Mouse (Mus musculus) kidney, embryonic 15.5 days (tissue): ENCODE results near the gene Ntn5. TPM values are rescaled to one million over a fixed set of nuclear protein-coding genes. Genes with fewer than 3 reads are reported as not detected.
A peak's percentile ranks its signal among the peaks of the same experiment; 100 is the strongest.
"Not testable (repeated sequence)": the region's sequence is repeated elsewhere in the genome, so short reads cannot be mapped to it uniquely, and the experiment has no call there.

Experiments used
- ATAC-seq: fragments of 200-750 bp; cut with Nextera tagmentation; replicated peaks from 2 replicates; pipeline ENCODE4 v1.8.0; 2017; ENCODE audit warnings: moderate TSS enrichment; ENCODE audit not compliant: low FRiP score
- H3K27ac ChIP-seq: fragments of 300-500 bp; sonication (generic); 2 replicates; pipeline ENCODE4 v1.5.1; 2015; ENCODE audit warnings: mild to moderate bottlenecking, inconsistent platforms
- H3K27me3 ChIP-seq: fragments of 300-500 bp; sonication (generic); 2 replicates; pipeline ENCODE4 v1.6.1; 2015; ENCODE audit warnings: inconsistent platforms
- H3K36me3 ChIP-seq: fragments of 300-500 bp; sonication (generic); 2 replicates; pipeline ENCODE4 v1.6.1; 2015; ENCODE audit warnings: inconsistent platforms
- H3K4me1 ChIP-seq: fragments of 300-500 bp; sonication (generic); 2 replicates; pipeline ENCODE4 v1.6.1; 2015; ENCODE audit warnings: inconsistent platforms
- H3K4me2 ChIP-seq: fragments of 300-500 bp; sonication (generic); 2 replicates; pipeline ENCODE4 v1.6.1; 2015; ENCODE audit warnings: moderate library complexity, mild to moderate bottlenecking, inconsistent platforms
- H3K4me3 ChIP-seq: fragments of 300-500 bp; sonication (generic); replicated peaks from 2 replicates; pipeline ENCODE4 v1.5.1; 2015; ENCODE audit warnings: mild to moderate bottlenecking, inconsistent platforms
- H3K9ac ChIP-seq: fragments of 300-500 bp; sonication (generic); 2 replicates; pipeline ENCODE4 v1.6.1; 2015; ENCODE audit warnings: mild to moderate bottlenecking, inconsistent platforms
- H3K9me3 ChIP-seq: fragments of 300-500 bp; sonication (generic); replicated peaks from 2 replicates; pipeline ENCODE4 v1.6.1; 2016; ENCODE audit warnings: inconsistent platforms
- WGBS: fragments of 180-500 bp; shearing (Covaris S2); methylation state at CpG from one replicate; pipeline ENCODE4 v1.1.7; 2015; ENCODE audit warnings: mixed read lengths; 5-methylcytosine and 5-hydroxymethylcytosine counted together
- polyA plus RNA-seq: library from polyadenylated mRNA; unstranded; fragments of >200 nt; fragmentation: Nextera tagmentation; extraction: Ambion mirVana; gene quantifications from 2 replicates; pipeline ENCODE4 v1.2.1, GENCODE M21; 2015

The Ntn5 gene
- polyA plus RNA-seq, 1 experiment from 2014 or later, result 0.21 TPM

DNA sequence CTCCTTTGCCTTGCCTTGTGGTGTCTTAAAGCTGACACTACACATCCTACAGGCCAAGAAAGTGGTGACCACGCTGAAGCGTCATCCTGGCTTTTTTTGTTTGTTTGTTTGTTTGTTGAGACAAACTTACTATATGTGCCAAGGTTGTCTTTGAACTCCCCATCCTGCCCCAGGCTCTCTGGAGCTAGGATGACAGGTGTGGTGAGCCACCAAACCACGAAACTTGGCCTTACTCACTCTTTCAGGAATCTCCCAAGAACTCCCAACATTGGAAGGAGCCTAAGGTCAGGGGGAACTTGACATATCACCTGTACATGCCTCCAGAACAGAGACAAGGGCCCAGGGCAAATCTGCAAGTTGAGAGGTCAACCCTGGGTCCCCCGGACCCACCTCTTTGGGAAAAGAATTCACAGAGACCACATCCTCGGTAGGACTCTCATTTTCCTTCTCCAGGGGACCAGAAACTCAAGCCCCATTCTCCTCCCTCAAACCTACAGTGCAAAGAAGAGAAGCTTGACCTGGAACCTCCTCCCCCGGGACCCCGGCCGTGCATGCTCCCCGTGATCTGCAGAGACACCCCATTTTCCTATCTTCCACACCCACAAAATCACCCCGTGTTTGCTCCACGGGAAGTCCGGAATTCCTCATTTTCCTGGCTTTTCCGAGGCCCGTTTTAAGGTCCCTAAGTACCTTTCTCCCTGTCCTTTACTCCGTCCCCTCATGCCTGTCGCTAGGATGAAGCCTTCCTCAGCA is 41.1 kb upstream of the Ntn5 start:
- Histone ChIP-seq H3K9ac (peak overlapping the region; percentile 61), H3K27ac (peak overlapping the region; percentile 95), H3K4me1 (peaks cover 68% of the 10 kb centered on the region), H3K36me3 (no peaks in the 10 kb centered on the region), H3K27me3 (no peaks in the 10 kb centered on the region), H3K4me3 (peak overlapping the region; percentile 47), H3K9me3 (no peaks in the 10 kb centered on the region), H3K4me2 (peak overlapping the region; percentile 76)
- no peak for ATAC-seq
- 31% methylated on average over 16 of the region's 16 CpGs for WGBS

DNA sequence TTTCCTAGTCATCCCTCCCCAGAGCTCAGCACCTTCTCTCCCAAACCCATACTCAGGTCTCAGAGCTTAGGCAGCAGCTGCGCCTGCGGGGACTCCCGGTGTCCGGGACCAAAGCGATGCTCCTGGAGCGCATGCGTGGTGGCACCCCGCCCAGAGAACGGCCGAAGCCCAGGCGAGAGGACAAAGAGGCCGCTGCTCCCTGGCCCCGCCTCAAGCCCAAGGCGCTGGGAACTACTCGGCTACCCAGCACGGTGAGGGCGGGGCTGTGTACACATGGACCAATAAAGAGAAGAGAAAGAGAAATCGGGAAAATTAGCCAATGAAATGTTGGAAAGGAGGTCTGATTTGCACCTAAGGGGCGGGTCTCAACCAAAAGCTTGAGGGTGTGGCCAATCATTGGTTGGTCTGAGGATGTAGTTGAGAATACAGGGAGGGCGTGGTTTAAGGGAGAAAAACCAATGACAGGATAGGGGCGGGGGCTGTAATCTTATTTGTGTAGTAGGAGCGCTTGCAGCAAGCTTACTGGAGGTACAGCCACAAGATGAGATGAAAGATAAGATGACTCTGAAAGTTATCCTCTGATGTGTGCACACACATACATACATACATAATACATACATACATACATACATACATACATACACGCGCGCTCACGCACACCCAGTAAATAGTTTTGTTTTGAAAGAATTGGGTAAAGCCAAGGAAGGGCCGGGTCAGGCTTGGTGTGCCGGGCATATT is 40.2 kb upstream of the Ntn5 start:
- peak overlapping the region; percentile 95 for H3K27ac ChIP-seq
- H3K9ac ChIP-seq, result peak overlapping the region; percentile 61
- H3K4me2 ChIP-seq, result peak overlapping the region; percentile 76
- peaks cover 59% of the 10 kb centered on the region for H3K4me1 ChIP-seq
- WGBS, result 2% methylated on average over 28 of the region's 28 CpGs
- H3K9me3 ChIP-seq, result no peaks in the 10 kb centered on the region
- no peaks in the 10 kb centered on the region for H3K36me3 ChIP-seq
- no peaks in the 10 kb centered on the region for H3K27me3 ChIP-seq
- H3K4me3 ChIP-seq, result peak overlapping the region; percentile 47
- ATAC-seq, result peak; percentile 91

DNA sequence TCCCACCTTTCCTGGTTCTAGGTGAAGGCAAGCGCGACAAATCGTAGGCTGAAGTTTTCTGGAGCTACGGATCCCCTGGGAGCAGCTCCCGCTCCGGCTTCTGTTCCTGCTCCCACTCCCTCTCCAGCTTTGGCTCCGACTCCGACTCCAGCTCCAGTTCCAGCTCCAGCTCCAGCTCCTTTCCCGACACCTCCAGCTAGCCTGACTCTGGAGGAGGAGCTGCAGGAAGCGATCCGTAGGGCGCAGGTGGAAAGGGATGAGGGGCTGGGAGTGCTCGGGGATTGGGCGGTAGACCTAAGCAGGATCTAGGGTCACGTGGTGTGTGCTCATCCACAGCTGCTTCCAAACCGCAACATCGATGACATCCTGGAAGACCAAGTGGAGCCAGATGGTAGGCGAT is 39.6 kb upstream of the Ntn5 start:
- H3K4me1 ChIP-seq, result peaks cover 54% of the 10 kb centered on the region
- H3K4me2 ChIP-seq, result peak overlapping the region; percentile 76
- ATAC-seq, result peak; percentile 13
- 5% methylated on average over 18 of the region's 18 CpGs for WGBS
- peak overlapping the region; percentile 47 for H3K4me3 ChIP-seq
- H3K9ac ChIP-seq, result peak overlapping the region; percentile 39
- no peaks in the 10 kb centered on the region for H3K9me3 ChIP-seq
- H3K27ac ChIP-seq, result peak overlapping the region; percentile 95
- no peaks in the 10 kb centered on the region for H3K27me3 ChIP-seq
- no peaks in the 10 kb centered on the region for H3K36me3 ChIP-seq

DNA sequence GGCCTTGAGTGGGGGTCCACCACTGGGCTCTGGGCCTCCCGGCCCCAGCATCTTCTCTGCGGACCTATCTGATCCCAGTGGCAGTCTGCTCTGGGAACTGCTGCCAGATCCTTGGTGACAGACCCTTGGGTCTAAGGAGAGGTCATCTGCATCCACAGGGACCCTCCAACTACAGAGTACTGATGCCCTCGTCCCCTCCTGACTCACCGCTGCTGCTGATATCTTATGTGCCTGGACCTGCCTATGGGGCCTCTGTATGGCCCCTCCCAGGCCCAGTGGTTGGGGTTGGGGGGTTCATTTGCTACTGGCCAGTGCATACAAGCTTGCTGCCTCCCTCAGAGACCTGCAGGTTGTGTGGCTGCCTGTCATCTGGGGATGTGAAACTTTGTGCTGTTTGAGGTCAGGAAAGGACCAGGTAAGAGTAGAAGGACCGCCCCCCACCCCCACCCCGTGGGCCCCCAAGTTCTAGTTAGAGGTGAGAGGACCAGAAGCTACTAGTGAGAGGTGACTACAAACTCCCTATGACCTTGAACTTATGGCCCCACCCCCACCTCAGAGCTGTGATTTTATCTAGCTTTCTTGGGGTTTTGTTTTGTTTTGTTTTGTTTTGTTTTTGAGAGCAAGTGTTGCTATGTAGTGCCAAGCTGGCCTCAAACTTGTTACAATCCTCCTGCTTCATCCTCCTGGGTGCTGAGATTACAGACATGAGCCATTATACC is 38.8 kb upstream of the Ntn5 start:
- peak overlapping the region; percentile 39; the same call in 1 of the 2 replicates for H3K9ac ChIP-seq
- H3K4me3 ChIP-seq, result peak overlapping the region; percentile 47

DNA sequence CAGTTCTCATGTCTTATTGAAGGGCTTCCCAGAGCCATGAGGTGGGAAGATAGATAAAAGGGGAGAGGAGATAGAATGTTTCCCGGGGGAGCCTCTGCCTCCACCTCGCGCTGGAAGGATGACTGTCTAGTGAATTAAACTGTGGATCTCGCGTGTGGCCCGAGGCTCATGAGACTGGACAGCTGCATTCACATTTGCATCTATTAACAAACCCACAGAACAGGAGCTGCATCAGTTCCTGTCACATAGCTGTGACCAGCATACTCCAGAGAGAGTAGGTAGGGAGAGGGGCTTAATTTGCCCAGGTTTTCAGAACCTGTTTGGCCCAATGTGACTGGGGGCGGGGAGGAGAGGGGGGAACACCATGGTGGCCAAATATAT is 38.2 kb upstream of the Ntn5 start:
- Histone ChIP-seq H3K9me3 (no peaks in the 10 kb centered on the region), H3K27ac (no peak overlapping the region), H3K27me3 (no peaks in the 10 kb centered on the region), H3K4me3 (no peak overlapping the region), H3K36me3 (no peaks in the 10 kb centered on the region), H3K4me2 (no peak overlapping the region), H3K4me1 (peaks cover 40% of the 10 kb centered on the region), H3K9ac (no peak overlapping the region)
- no peak for ATAC-seq
- WGBS, result 82% methylated on average over 7 of the region's 7 CpGs

More for the DNA sequence above, 38.8 kb upstream of the Ntn5 start:
- H3K4me1 ChIP-seq, result peaks cover 45% of the 10 kb centered on the region
- peak overlapping the region; percentile 95 for H3K27ac ChIP-seq
- peak overlapping the region; percentile 76 for H3K4me2 ChIP-seq
- no peak for ATAC-seq
- H3K36me3 ChIP-seq, result no peaks in the 10 kb centered on the region
- no peaks in the 10 kb centered on the region for H3K9me3 ChIP-seq
- WGBS, result 71% methylated on average over 6 of the region's 6 CpGs
- no peaks in the 10 kb centered on the region for H3K27me3 ChIP-seq

DNA sequence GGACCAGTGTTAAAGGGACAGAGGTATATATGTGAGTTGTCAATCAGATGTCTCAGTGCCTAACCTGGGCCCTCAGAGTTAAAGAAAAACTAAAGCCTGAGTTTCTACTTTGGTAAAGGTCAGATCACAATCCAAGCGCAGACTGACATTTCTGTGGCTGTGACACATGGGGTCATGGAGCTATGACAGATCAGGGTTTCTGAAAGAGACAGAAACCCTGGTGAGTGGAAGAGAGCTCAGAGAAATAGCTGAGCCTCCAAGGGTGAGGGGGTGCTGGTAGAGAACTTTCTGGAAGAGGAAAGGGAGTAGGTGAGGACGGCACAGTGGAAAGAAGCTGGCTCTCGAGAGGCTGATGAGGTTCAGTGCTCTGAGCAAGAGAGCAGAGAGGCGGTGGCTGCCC is 37.2 kb upstream of the Ntn5 start:
- Histone ChIP-seq H3K4me1 (peaks cover 29% of the 10 kb centered on the region), H3K4me2 (no peak overlapping the region), H3K27me3 (no peaks in the 10 kb centered on the region), H3K9me3 (no peaks in the 10 kb centered on the region), H3K36me3 (no peaks in the 10 kb centered on the region), H3K4me3 (no peak overlapping the region), H3K9ac (no peak overlapping the region), H3K27ac (no peak overlapping the region)
- whole genome bisulfite sequencing, result 63% methylated on average over 4 of the region's 4 CpGs
- ATAC-seq, result no peak

DNA sequence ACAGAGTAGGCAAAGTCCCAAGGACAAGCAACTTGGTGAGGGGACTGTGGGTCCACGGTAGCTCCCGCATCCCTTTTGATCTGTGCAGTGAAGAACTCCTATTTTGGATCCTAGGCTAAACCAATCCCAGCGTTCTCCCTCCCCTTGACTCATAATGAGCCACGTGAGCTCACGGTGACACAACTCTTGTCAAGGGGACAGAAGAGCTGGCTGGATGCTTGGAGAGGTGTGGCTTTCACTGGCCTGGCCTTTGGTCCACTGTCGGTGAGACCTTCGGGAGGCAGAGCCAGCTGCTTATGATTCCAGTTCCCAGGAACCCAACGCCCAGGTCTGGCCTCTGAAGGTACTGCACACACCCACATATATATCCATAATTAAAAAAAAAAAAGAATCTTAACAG is 34.5 kb upstream of the Ntn5 start:
- H3K9me3 ChIP-seq, result no peaks in the 10 kb centered on the region
- no peak overlapping the region for H3K4me3 ChIP-seq
- H3K4me2 ChIP-seq, result no peak overlapping the region
- peaks cover 9% of the 10 kb centered on the region for H3K4me1 ChIP-seq
- H3K9ac ChIP-seq, result no peak overlapping the region
- no peaks in the 10 kb centered on the region for H3K27me3 ChIP-seq
- 71% methylated on average over 8 of the region's 8 CpGs for WGBS
- no peak for ATAC-seq
- H3K27ac ChIP-seq, result no peak overlapping the region
- no peaks in the 10 kb centered on the region for H3K36me3 ChIP-seq

DNA sequence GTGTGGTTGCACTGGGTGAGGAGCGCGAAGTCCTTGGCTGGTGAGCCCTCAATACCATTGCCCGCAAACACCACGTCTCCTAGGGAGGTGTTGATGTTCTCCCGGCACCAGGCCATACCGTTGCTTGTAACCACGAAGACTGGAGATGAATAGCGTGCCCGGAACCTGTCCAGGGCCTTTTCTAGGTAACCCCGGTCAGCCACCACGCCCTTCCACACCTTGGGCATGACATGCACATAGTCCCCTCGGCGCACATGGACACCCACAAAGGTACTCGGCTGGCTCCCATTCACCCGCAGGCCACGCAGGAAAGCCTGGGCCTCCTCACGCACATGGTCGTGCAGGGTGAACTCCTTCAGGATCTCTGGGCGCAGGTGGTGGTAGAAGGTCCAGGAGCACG is 33.3 kb upstream of the Ntn5 start:
- H3K9ac ChIP-seq, H3K27ac ChIP-seq, H3K4me1 ChIP-seq, H3K36me3 ChIP-seq, H3K4me2 ChIP-seq, H3K27me3 ChIP-seq, H3K4me3 ChIP-seq, ATAC-seq, H3K9me3 ChIP-seq: not testable (repeated sequence)
- 94% methylated on average over 20 of the region's 20 CpGs for WGBS

DNA sequence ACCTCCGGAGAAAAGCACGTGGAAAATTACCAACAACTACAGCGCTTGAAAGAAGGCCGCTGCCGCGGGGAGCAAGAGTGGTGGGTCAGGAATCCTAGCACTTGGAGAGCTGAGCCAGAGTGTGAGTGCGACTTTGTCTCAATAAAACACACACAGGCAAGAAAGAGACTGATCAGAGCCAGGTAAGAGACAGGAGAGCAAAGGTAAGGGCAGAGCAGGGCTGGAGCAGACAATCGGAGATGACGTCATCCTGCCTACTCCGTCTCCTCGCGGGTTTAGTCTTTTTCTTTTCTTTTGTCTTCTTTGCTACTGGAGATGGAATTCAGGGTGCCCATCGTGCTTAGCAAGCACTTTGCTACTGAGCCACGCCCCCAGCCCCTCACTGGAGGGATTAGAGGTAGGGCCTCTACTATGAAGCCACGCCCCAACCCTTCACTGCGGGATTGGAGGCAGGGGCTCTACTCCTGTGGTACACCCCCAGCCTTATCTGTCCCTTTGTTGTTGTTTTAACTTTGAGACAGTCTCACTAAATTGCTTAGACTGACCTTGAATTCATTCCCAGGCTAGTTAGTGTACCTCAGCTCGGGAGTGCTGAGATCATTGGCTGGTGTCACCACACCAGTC is 29.3 kb upstream of the Ntn5 start:
- no peak overlapping the region for H3K4me3 ChIP-seq
- no peak for ATAC-seq
- WGBS, result 38% methylated on average over 17 of the region's 17 CpGs

DNA sequence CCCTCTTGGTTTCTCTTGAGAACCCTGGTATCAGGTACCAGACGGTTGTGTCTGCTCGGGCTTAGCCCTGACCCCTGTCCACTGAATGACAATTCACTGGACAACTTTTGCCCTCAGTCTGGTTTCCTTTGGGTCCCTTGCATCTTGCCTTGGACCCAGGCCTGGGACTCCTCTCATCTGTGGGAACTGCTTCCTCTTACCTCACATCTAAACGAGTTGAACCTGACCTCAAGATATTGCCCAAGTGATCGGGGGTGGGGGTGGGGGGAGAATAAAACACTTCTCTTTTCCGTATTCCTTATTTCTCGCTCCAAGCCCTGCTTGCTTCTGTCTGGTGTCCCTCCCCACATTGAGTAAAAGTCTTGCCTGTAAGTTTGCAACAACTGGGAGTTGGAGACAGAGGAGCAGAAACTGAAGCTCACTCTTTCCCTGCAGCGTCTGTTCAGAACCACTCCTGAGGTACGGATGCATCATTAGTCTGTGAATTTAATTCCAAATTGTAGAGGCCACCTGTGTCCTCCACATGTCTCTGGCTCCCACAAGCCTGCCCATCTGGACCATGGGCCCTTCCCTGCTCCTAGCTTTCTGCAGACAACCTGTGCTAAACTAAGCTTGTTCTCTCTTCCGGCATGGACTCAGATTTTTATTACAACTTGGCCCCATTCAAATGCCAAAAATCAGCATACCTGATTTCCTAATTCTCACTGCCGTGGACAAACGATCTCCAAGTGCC is 22.9 kb upstream of the Ntn5 start:
- no peak overlapping the region for H3K9ac ChIP-seq
- H3K36me3 ChIP-seq, result no peaks in the 10 kb centered on the region
- H3K4me1 ChIP-seq, result peaks cover 28% of the 10 kb centered on the region
- H3K9me3 ChIP-seq, result no peaks in the 10 kb centered on the region; the same call in 1 of the 2 replicates
- no peak overlapping the region for H3K4me3 ChIP-seq
- H3K27ac ChIP-seq, result no peak overlapping the region
- H3K27me3 ChIP-seq, result no peaks in the 10 kb centered on the region
- no peak for ATAC-seq
- no peak overlapping the region for H3K4me2 ChIP-seq
- 70% methylated on average over 11 of the region's 11 CpGs for WGBS

More for the DNA sequence above, 29.3 kb upstream of the Ntn5 start:
- peak overlapping the region; percentile 47 for H3K4me2 ChIP-seq
- no peaks in the 10 kb centered on the region for H3K27me3 ChIP-seq
- no peaks in the 10 kb centered on the region; the same call in 1 of the 2 replicates for H3K9me3 ChIP-seq
- no peak overlapping the region for H3K27ac ChIP-seq
- no peaks in the 10 kb centered on the region for H3K36me3 ChIP-seq
- H3K9ac ChIP-seq, result no peak overlapping the region
- H3K4me1 ChIP-seq, result peaks cover 5% of the 10 kb centered on the region; the same call in 1 of the 2 replicates

DNA sequence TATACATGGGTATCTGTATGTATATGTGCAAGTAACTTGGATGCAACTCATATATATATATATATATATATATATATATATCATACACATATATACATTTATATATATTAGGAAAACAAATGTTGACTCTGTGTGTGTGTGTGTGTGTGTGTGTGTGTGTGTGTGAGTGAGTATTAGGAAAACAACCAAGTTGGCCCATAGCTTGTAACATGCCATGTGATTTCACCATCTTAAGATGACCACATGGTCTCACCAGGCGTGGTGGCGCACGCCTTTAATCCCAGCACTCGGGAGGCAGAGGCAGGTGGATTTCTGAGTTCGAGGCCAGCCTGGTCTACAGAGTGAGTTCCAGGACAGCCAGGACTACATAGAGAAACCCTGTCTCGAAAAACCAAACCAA is 22.1 kb upstream of the Ntn5 start:
- 94% methylated on average over 6 of the region's 6 CpGs for WGBS
- H3K4me1 ChIP-seq, result peaks cover 33% of the 10 kb centered on the region
- not testable (repeated sequence) for H3K27me3 ChIP-seq, H3K4me2 ChIP-seq, H3K4me3 ChIP-seq, ATAC-seq, H3K9me3 ChIP-seq, H3K9ac ChIP-seq, H3K27ac ChIP-seq, H3K36me3 ChIP-seq
